Mouse (Mus musculus) CD4-positive naive resting alpha-beta T cell, adult 76 days (primary cell): ENCODE data around the gene Borcs7. TPM values are rescaled to one million over a fixed set of nuclear protein-coding genes. Genes with fewer than 3 reads are reported as not detected.

Source experiments
- total RNA-seq: library from RNA; stranded (reverse); gene quantifications from one replicate; pipeline ENCODE4 v1.2.4, GENCODE M21; 2023

Borcs7 gene
- 6.9 TPM for total RNA-seq

GRCm38 (mm10) chr19:46689460-46690372 lies at the start of gene Borcs7:
Borcs7 (plus strand) TSS chr19:46689906.

GRCm38 (mm10) chr19:46672766-46673418 lies 16.8 kb upstream of the Borcs7 start, which contains the start of gene Cyp17a1:
Cyp17a1 (minus strand) TSS chr19:46673172.

GRCm38 (mm10) chr19:46707296-46708151 lies 17.8 kb downstream of the Borcs7 start, which contains the start of gene As3mt:
As3mt (plus strand) TSS chr19:46707458.

Other genes starting within 250 kb of the Borcs7 start
- gene Trim8, start 188.2 kb upstream of the Borcs7 start, total RNA-seq: 44.5 TPM
- 8.0 TPM for gene Arl3, start 116.7 kb upstream of the Borcs7 start, total RNA-seq
- 12.8 TPM for gene Sfxn2, start 116.5 kb upstream of the Borcs7 start, total RNA-seq
- gene Wbp1l, start 90.8 kb upstream of the Borcs7 start, total RNA-seq: 76.4 TPM
- not detected for gene Cyp17a1, start 16.7 kb upstream of the Borcs7 start, total RNA-seq
- 23.0 TPM for gene As3mt, start 17.6 kb downstream of the Borcs7 start, total RNA-seq
- 6.7 TPM for gene Cnnm2, start 71.7 kb downstream of the Borcs7 start, total RNA-seq